Mouse (Mus musculus) cerebellum, adult 11-12 months (tissue): ENCODE measurements at regions not wholly inside any gene's neighbourhood (a gene's known extent, or its start where the extent isn't known, plus 50 kb on each side); places are given as distances from the start of the nearest gene placed in this dataset.

Experiments
- DNase-seq: peaks from one replicate; pipeline ENCODE4 v3.0.0; 2022

DNA sequence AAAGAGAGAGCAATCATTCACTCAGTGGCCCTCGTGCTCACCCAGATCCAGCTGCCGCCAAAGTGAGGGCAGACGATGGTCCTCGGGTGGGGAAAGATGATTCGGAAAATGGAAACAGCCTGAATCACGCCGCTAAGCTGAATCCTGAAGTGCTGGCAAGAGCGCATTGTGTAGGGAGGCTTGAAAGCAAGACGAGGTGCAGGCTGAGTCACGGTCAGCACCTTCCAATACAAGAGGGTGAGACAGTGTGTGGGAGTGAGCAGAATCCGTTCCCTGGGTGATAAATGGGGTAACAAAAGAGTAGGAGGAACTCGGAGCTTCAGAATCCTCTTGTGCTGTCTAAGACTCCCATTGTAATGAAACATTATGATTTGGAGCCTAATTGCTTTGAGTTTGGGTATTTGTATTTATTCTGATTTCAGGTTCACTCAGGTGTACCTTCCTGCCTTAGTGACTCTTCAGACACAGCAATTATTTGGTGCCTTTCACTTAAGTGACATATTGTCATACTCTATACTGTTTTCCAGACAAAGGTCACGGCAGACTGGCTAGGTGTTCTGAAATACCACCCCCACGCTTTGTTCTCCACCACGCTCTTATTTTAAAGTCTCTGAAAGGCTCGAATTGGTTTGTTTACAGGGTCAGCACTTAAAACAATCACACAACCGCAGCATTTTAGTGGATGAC, 70.0 kb downstream of the Mbip start:
- no peak for DNase-seq

DNA sequence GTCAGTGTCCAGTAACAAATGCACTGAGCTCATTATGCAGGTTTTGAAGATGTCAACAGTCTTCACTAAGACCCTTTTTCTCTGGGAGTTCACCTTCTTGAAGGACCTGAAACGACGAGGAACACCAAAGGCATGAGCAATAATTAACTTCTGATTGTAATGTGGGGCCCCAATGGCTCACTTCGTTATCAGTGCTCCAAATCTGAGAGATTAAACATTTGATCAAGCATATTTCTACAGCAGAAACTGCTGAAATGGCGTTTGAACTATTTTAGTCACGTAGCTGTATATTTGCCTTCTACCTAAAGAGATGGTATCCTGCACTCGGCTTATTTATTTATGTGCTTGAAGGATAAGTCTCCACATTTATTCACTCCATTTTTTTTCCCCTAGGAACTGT, 80.6 kb downstream of the Mbip start:
- DNase-seq = no peak

DNA sequence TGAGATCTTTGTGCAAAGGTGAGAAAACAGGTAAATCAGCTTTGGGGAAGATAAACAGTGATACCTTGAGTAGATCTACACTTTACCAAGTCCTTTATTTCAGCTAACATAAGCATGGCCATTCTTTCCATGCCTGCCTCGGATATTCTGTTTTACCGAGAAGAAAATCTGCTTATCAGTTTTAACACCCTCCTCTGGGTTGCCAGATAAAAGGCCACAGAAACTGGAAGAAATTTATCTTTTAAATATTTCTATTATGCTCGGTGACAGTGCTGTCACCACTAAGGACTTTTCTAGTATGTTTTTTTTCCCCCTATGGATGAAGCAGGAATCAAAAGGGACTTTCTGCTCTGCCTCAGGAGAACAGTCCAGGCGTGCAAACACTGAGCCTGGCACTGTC, 84.2 kb downstream of the Mbip start:
- DNase-seq = no peak

DNA sequence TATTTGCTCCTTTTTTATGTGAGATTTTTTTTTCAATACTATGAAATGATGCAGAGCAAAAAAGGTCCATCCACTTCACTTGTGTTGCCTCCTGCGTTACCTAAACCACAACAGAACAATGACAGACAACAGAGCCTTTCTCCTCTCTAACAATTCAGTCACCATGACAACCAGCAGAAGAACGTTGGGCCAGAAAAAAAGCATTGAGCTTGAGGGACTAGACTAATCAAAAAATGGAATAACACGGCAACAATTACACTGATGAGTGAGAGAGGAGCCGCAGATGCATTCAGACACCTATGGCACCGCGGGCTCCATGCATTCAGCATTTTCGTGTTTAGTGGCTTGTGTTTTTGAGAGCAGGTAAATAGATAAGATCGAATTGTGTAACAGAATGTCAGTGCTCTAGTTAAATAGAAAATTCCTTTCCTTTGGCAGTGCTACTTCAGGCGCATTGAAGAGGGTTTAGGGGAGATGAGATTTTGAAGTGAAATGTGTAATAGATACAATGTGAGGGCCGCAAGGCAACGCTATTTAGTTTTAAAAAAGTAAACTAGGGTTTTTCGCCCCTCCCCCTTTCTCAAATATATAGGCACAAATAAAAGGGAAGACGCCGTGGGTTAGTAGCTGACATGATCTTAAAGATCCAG, 87.2 kb downstream of the Mbip start:
- no peak for DNase-seq

DNA sequence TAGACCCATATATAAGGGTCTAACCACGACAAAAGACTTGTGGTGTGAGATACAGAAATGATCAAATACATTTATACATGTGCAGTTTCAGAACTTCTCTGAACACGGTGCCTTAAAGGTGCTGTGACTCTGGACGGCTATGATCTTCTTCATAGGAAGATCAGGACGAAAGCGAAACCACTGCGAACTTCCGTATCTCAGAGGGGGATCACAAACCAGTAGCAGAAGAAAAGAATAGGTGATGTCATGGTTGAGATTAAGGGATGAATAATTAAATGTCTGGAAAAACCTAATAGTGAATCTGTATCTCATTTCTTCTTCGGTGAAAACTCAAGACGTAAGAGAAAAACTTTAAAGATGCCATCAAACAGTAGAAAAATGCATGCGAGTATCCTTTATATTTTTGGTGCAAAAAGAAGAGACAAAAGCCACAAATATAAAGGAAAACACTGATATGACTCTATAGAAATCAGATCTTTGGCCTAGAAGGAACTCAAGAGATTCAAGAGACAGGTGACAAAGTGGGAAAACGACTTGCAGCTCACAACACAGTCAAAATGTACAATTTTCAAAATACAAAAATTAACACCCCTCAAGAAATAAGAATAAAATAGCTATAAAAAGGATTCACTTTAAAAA, 89.3 kb downstream of the Mbip start:
- DNase-seq = no peak

DNA sequence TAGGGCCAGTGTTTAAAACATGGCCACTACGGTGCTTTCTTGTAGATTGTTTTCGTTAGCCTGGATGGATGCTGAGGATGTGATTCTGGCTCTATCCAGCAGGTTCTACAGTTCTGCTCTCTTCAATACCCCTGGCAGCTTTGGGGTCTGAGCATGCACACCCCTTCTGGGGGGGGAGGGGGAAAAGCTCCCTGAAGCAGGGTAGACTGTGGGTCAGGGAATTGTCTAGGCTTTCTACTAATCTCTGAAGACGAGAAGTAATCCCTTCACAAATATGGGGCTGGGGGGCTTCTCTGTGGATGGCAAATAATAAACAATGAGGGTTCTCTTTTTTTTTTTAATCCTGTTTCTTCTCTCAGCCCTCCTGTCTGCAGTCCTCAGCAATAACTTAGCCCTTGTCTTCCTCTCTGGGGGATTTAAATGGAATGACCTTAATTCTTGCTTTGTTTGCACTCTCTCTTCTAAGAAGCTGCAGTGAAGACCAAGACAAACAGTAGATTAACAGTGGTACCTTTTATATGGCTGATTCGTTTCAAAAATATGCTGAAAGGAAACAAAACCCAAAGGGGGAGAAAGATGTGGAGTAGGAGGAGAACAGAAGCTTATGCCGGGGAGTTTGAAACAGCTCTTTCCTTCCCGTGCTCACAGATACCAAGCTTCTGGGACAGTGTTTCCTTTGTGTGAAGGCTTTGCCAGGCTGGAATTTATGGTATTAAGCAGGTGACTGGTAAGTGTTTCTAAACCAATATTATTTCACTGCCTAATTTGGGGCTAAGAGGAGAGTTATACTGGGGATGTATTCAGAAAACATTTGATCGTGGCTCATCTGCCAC, 92.9 kb downstream of the Mbip start:
- DNase-seq = no peak

DNA sequence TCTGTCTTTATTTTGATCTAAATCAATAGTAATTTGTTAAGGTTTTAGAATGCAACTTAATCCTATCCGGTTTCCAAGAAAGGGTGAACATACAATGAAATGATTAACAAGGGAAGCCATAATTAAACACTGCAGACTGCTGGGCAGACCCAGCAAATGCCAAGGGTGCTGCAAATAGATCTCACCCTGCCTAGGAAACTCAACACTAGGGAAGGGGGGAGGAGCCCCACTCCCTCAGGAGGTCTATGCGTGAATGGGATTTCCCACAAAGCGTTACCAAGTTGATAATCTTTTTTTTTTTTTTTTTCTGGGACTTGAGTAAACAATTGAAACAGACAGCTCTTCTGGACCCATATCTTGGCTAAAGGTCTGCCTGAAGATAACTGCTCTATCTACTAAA, 95.4 kb downstream of the Mbip start:
- DNase-seq = no peak

DNA sequence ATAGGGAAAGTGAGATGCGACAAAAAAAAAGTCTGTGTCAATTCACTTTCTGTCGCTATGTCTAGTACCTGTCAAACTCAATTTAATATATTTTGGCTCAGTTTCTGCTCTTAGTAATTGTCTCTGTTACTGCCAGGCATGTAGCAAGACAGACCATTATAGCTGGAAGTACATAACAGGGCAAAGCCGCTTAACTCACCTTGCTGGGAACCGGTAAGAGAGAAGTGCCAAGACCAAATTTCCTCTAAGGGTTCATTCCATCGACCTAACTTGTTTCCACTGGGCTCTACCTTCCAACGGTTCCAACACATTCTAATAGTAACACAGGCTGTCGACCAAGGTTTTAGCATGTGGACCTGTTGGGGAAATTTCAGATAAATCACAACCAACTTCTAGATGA, 99.3 kb downstream of the Mbip start:
- DNase-seq = no peak

DNA sequence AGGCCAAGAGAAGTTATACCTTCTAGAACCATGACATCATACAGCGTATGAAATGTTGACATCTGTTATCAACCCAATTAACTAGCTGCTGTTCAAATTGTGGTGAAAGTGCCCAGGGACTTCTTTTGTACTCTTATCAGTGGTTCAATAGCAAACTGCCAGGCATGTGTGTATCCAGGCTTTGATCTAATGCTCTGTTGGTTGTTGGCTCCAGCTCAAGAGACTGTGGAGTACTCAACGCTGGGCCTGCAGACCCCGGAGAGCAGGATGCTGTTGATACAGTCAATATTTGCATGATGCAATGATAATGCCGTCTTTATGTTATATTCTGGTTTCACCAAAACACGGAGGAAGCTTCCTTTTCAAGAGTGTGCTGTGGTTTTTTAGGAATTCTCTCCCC, 102.9 kb downstream of the Mbip start:
- DNase-seq = no peak

DNA sequence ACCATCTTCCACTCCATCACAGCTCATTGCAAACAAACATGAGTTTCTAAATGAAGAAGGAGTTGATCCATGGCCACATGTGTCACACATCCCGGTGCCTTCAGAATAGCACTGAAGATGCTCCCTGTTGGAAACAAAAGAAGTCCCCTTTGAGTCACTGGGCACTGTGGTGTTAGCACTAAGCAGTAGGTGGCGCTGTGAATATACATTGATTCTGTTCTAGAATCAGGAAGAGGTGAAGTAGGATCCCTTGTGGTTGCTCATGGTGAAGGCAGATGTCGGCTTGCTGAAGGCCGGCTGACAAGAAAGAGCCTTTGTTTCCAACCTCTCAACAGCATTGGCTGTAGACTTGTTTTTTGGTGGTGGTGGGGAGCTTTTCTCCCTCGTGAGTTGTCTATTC, 104.0 kb downstream of the Mbip start:
- no peak for DNase-seq

DNA sequence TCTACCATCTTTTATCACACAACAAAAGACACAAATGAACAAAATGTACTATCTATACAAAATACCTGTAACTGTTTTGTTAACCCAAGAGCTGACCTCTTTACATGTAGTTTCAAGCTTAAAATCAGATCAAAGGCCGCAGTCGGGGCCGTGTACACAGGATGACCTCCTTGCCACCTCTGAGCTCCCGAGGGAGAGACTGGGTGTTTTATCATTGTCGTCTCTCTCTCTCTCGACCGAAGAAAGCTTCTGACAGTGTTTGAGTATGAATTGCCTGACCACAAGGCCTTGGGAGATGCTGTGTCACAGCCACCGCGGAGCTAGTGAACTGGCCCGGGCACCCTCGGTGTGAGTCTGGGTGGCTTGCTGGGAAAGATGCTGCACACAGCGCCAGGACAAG, 105.5 kb downstream of the Mbip start:
- DNase-seq = no peak

DNA sequence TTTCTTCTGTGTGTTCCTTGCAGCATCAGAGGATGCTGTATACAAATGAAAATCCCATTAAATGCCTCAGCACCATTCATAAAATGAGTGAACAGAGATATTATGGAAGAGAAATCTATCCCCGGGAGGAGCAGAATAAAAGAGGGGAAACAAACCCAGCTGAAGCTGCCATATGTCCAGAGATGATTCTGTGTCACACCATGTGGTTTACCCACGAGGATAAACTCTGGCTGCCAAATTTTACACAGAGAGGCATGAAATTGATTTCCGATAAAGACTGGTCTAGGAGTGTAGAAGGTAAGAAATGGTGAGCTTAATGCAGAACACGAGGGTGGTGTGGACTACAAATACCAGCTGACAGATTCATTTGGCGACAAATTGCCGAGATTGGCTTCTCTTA, 111.1 kb downstream of the Mbip start:
- DNase-seq = no peak

DNA sequence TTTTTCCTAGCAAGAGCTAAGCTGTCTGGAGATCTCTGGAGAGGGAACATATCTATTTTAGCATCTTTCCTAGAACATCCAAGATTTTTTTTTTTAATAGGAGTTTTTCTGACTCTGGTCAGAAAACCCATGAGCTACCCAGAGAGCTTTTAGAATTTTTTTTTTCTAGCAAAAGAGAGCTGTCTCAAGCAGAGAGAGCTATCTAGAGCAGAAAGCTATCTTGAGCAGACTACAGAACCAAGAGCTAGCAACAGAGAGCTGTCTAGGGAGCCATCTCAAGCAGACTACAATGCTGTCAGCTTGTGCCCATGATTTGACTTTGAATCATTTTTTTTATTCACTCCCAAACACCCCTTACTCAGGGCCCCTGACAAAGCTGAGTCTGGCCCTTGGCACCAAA, 112.5 kb downstream of the Mbip start:
- DNase-seq = no peak

DNA sequence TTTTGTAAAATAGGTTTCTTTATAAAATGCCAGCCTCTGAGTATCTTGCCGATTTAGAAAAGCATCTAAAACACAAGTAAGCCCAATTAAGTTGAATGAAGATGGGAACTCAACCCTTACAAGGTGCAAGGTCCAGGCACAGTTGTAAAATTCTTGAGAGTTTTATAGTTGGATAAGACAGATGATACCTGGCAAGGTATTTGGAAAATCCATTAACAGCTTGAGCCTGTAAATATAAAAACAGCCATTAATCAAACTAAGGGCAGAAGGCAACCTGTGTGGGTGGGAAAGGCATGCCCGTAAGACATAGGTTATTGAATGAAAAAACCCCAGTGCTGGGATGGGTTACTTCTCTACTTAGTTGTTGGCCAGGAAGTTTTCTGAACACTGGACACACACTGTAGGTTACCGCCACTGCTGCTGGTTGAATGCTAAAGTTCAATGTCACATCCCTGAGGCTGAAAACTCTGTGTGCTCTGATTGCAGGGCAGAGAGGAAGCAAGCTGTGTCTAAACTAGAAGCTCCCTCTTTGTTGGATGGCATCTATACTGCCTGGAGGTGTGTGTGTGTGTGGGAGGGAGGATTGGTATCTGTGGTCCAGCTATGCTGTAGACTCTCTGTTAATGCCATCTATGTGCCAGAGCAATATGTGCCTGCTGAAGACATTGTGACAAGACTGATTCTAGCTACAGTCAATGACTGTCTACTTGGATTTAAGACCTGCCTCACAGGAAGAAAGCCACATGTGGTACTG, 121.4 kb downstream of the Mbip start:
- no peak for DNase-seq

DNA sequence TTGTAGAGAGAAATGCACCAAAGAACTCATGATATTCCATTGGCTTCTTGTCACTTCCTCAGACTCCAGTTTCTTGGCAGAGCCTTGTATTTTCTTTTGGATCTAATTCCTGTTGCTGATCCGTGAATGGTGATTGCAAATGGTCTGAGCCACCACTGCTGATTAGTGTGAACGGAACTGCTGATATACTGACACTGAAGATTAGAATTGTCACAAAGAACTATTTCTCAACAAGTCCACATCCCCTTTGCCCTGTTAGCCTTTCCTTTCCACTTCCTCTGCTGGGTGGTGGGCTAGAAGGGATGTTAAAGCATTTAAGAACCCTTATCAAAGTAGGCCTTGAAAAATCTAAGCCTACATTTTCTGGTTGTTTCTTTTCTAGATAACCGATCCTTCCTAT, 152.2 kb downstream of the Mbip start:
- no peak for DNase-seq

DNA sequence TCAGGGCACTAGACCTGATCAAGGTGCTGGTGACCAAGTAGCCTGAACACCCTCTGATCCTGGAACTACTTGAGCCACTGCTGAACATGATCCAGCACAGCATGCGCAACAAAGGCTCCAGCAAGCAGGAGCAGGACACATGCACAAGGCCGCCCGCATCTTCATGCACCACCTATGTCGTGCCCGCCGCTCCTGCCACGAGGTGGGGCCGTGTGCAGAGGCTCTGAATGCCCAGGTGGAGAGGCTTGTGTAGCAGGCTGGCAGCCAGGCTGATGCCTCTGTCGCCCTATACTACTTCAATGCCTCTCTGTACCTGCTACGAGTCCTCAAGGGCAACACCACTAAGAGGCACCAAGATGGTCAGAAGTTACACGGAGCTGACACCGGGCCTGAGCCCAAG, 156.1 kb downstream of the Mbip start:
- DNase-seq = no peak

DNA sequence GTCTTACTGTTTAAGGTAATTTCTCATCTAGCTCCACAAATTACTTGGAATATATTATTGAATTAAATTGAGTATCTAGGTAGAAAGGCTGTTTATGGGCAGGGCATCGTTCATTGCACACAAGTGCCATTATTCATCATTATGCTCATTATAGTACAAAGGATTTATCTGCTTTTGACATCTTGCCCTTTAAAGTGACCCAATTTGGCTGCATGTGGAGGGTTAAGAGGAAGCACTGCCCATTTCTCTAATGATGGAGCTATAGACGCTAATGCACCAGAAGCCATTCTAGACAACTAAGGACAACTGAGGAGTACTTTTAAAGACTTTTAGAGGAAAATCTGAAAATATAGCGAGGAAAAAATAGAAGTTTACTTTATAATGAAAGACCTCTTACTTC, 185.0 kb downstream of the Mbip start:
- no peak for DNase-seq

DNA sequence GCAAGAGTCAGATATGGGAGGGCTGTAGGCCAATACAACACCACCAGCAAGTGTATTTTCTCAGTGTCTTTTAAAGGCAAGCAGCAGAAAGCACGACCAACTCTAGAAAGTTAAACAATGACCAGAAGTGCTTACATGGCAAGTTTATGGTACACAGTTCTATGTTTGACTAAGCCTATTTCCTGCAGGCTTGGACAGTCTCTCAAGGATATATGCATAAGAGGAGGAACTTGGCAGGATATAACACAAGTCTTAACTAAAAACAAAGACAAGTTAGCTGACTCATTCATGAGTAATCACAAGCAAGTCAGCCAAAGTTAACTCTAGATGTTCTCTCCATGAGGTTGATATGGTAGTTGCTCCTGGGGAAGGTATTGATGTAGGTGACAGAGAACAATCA, 201.3 kb downstream of the Mbip start:
- no peak for DNase-seq

DNA sequence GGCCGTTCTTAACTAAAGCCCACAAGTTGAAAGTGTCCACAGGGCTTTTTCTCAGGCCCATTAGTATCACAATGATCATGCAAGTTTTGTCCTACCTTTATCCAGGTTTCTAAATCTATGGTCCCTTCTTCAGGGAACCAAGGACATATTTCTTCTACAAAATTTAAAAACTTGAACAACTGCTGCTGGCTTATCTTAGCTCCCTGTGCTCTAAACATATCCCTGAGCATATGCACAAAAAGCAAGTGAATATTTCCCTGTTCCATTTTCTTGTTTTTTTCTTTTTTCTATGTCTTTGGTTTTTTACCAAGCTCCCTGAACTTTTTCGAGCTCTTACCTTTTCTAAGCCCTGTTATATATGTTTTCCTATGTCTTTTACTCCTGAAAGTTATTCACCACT, 201.9 kb downstream of the Mbip start:
- no peak for DNase-seq

DNA sequence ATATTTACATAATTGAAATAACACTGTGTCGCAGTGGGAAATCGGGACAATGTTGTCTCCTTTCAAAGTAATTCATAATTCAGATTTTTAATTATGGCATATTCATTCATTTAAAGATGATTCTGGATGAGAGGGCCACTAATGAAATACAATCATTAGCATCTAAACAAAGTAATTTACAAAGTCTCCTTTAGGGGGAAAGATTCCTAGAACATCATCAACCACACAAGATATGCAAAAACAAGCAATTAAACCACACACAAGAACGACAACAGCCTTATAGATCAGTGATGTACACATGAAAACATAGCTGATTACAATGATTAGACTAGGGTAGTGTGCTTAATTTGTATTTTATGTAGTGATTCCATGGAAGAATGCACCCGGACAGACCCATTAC, 231.2 kb downstream of the Mbip start:
- DNase-seq = no peak

DNA sequence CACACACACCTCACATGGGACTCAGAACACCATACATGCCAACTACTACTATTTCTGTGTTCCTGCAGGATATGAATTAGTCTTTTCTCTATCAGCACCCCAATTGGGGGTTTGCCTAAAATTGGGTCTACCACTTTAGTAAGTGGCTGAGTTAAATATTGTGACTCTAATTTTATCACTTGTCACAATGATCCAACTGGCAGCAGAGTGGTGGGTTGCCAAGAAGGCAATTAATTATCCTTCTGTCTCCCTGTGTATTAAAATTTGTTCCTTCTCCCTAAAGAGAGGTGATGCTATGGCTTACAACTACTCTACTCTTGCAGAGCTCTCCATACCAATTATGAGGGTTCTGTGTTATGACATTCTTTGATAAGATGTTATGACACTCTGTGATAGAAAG, 245.3 kb downstream of the Brms1l start:
- DNase-seq = no peak

DNA sequence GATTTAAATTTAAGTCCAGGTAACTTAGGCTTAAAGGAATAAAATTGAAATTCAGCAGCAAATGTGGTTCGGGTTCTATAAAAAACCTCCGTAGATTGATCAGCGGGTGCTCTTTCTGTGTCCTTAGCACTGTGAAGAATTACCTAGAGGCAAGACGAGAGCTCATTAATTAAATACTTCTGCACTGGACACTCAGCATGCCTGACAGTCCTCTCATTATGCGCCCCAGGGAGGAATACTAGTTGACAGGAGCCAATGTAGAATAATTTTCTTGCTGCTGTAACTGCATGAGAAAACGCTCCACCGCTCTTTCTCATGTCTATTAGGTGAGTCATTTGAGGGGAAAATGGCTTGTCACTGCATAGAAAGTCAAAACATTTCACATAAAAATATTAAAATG, 228.1 kb downstream of the Brms1l start:
- no peak for DNase-seq

DNA sequence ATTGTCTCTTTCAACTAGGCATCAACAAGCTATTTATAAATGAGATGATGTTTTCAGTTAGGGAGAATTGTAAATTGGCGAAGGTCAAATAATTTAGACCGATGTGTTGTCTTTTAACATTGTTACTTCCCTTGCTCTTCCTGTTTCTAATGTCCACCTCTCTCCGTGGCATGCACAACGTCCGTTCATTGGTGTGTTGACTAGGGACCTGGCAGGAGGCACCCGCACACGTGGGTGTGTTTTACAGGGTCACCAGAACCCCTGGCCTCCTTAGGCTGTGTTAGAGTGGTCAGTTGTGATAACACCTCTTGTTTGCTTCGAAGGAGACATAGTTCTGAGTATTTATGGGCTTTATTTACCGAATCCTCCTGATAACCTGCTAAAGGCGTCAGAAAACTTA, 222.8 kb downstream of the Brms1l start:
- DNase-seq = no peak
